Mouse (Mus musculus): ENCODE measurements around the gene Gm49361. TPM values are rescaled to one million over a fixed set of nuclear protein-coding genes. Genes with fewer than 3 reads are reported as not detected.

Gene Gm49361
- total and polyA plus RNA-seq, 2 experiments from 2014 or later: 0.16 TPM; not detected in 1

GRCm38 (mm10) chr14:57639153-57639552 is 106.8 kb downstream of the Gm49361 start:
- TF ChIP-seq CTCF (IDR thresholded peaks at IDR 0.05; ENCODE audit: low read depth): no peak
- no peak overlapping the region for H3K9ac ChIP-seq (replicated peaks; ENCODE audit: low read length)
- no peaks in the 10 kb centered on the region for H3K36me3 ChIP-seq (ENCODE audit: insufficient read depth, low read length)
- no peak overlapping the region for H3K4me3 ChIP-seq (ENCODE audit: low read length)
- 99% methylated on average over 3 of the region's 3 CpGs for WGBS
- no peaks in the 10 kb centered on the region for H3K4me1 ChIP-seq (ENCODE audit: insufficient read depth, low read length)
- H3K4me2 ChIP-seq (ENCODE audit: low read depth, low read length): no peak overlapping the region
- DNase-seq (ENCODE audit: low spot score): no peak
- ATAC-seq: no peak
- H3K9me3 ChIP-seq (ENCODE audit: low read length): no peaks in the 10 kb centered on the region
- no peak overlapping the region for H3K27ac ChIP-seq
- H3K27me3 ChIP-seq (ENCODE audit: insufficient read depth, low read length): no peaks in the 10 kb centered on the region

GRCm38 (mm10) chr14:57634141-57634540 is 111.8 kb downstream of the Gm49361 start:
- Histone ChIP-seq H3K9me3 (ENCODE audit: low read length) (no peaks in the 10 kb centered on the region), H3K27me3 (ENCODE audit: insufficient read depth, low read length) (no peaks in the 10 kb centered on the region), H3K27ac (no peak overlapping the region), H3K4me1 (ENCODE audit: insufficient read depth, low read length) (no peaks in the 10 kb centered on the region), H3K4me3 (ENCODE audit: low read length) (no peak overlapping the region), H3K9ac (replicated peaks; ENCODE audit: low read length) (no peak overlapping the region), H3K36me3 (ENCODE audit: insufficient read depth, low read length) (no peaks in the 10 kb centered on the region), H3K4me2 (ENCODE audit: low read depth, low read length) (no peak overlapping the region)
- DNase-seq (ENCODE audit: low spot score) (no peak), ATAC-seq (no peak)
- no peak for TF ChIP-seq CTCF (IDR thresholded peaks at IDR 0.05; ENCODE audit: low read depth)
- WGBS: 41% methylated on average over 5 of the region's 5 CpGs

- Histone ChIP-seq H3K4me2 (ENCODE audit: low read depth, low read length) (no peak overlapping the region), H3K36me3 (ENCODE audit: insufficient read depth, low read length) (peaks cover 20% of the 10 kb centered on the region; the same call in 1 of the 2 replicates), H3K9ac (replicated peaks; ENCODE audit: low read length) (no peak overlapping the region), H3K9me3 (ENCODE audit: low read length) (no peaks in the 10 kb centered on the region), H3K27ac (no peak overlapping the region), H3K4me3 (ENCODE audit: low read length) (no peak overlapping the region), H3K27me3 (ENCODE audit: insufficient read depth, low read length) (no peaks in the 10 kb centered on the region), H3K4me1 (ENCODE audit: insufficient read depth, low read length) (no peaks in the 10 kb centered on the region)
- ATAC-seq (no peak), DNase-seq (ENCODE audit: low spot score) (no peak)
- WGBS: 47% methylated on average over 4 of the region's 4 CpGs
- no peak for TF ChIP-seq CTCF (IDR thresholded peaks at IDR 0.05; ENCODE audit: low read depth)
Observed at GRCm38 (mm10) chr14:57629595-57629994, 116.3 kb downstream of the Gm49361 start.

GRCm38 (mm10) chr14:57622934-57623333 is 123.0 kb downstream of the Gm49361 start:
- TF ChIP-seq CTCF (IDR thresholded peaks at IDR 0.05; ENCODE audit: low read depth): no peak
- DNase-seq (ENCODE audit: low spot score) (no peak), ATAC-seq (no peak)
- Histone ChIP-seq H3K27ac (no peak overlapping the region), H3K9ac (replicated peaks; ENCODE audit: low read length) (no peak overlapping the region), H3K9me3 (ENCODE audit: low read length) (no peaks in the 10 kb centered on the region), H3K36me3 (ENCODE audit: insufficient read depth, low read length) (peaks cover 16% of the 10 kb centered on the region; the same call in 1 of the 2 replicates), H3K4me1 (ENCODE audit: insufficient read depth, low read length) (0 out of 2 replicates have a peak, but pooled peaks cover 3% of the 10 kb centered on the region), H3K4me3 (ENCODE audit: low read length) (no peak overlapping the region), H3K27me3 (ENCODE audit: insufficient read depth, low read length) (no peaks in the 10 kb centered on the region), H3K4me2 (ENCODE audit: low read depth, low read length) (no peak overlapping the region)
- WGBS: 79% methylated on average over 3 of the region's 3 CpGs

GRCm38 (mm10) chr14:57621699-57622098 is 124.2 kb downstream of the Gm49361 start:
- H3K4me3 ChIP-seq (ENCODE audit: low read length): no peak overlapping the region
- H3K9me3 ChIP-seq (ENCODE audit: low read length): no peaks in the 10 kb centered on the region
- ATAC-seq: no peak
- no peaks in the 10 kb centered on the region for H3K27me3 ChIP-seq (ENCODE audit: insufficient read depth, low read length)
- no peak overlapping the region for H3K9ac ChIP-seq (replicated peaks; ENCODE audit: low read length)
- no peak for DNase-seq (ENCODE audit: low spot score)
- WGBS: 68% methylated on average over 4 of the region's 4 CpGs
- H3K4me1 ChIP-seq (ENCODE audit: insufficient read depth, low read length): 0 out of 2 replicates have a peak, but pooled peaks cover 3% of the 10 kb centered on the region
- no peak for TF ChIP-seq CTCF (IDR thresholded peaks at IDR 0.05; ENCODE audit: low read depth)
- H3K36me3 ChIP-seq (ENCODE audit: insufficient read depth, low read length): peaks cover 9% of the 10 kb centered on the region; the same call in 1 of the 2 replicates
- H3K27ac ChIP-seq: no peak overlapping the region
- no peak overlapping the region for H3K4me2 ChIP-seq (ENCODE audit: low read depth, low read length)

- peaks cover 3% of the 10 kb centered on the region; the same call in 1 of the 2 replicates for H3K36me3 ChIP-seq (ENCODE audit: insufficient read depth, low read length)
- no peak overlapping the region for H3K27ac ChIP-seq
- WGBS: 46% methylated on average over 4 of the region's 4 CpGs
- H3K27me3 ChIP-seq (ENCODE audit: insufficient read depth, low read length): no peaks in the 10 kb centered on the region
- H3K9me3 ChIP-seq (ENCODE audit: low read length): no peaks in the 10 kb centered on the region
- DNase-seq (ENCODE audit: low spot score): no peak
- no peak overlapping the region for H3K4me2 ChIP-seq (ENCODE audit: low read depth, low read length)
- H3K4me3 ChIP-seq (ENCODE audit: low read length): no peak overlapping the region
- H3K9ac ChIP-seq (replicated peaks; ENCODE audit: low read length): no peak overlapping the region
- no peak for ATAC-seq
- H3K4me1 ChIP-seq (ENCODE audit: insufficient read depth, low read length): 0 out of 2 replicates have a peak, but pooled peaks cover 3% of the 10 kb centered on the region
- no peak for TF ChIP-seq CTCF (IDR thresholded peaks at IDR 0.05; ENCODE audit: low read depth)
Observed at GRCm38 (mm10) chr14:57620598-57621236, 125.2 kb downstream of the Gm49361 start.

- peak; percentile 71 for TF ChIP-seq CTCF (IDR thresholded peaks at IDR 0.05; ENCODE audit: low read depth)
- Histone ChIP-seq H3K4me2 (ENCODE audit: low read depth, low read length) (no peak overlapping the region), H3K9me3 (ENCODE audit: low read length) (no peaks in the 10 kb centered on the region), H3K27ac (no peak overlapping the region), H3K36me3 (ENCODE audit: insufficient read depth, low read length) (no peaks in the 10 kb centered on the region; the same call in 1 of the 2 replicates), H3K27me3 (ENCODE audit: insufficient read depth, low read length) (no peaks in the 10 kb centered on the region), H3K4me3 (ENCODE audit: low read length) (no peak overlapping the region), H3K9ac (replicated peaks; ENCODE audit: low read length) (no peak overlapping the region), H3K4me1 (ENCODE audit: insufficient read depth, low read length) (0 out of 2 replicates have a peak, but pooled peaks cover 3% of the 10 kb centered on the region)
- ATAC-seq: no peak
- peak; percentile 65 for DNase-seq (ENCODE audit: low spot score)
- WGBS: 49% methylated on average over 2 of the region's 2 CpGs
Observed at GRCm38 (mm10) chr14:57619487-57619886, 126.4 kb downstream of the Gm49361 start.

Data from hindbrain, postnatal 0 days (tissue).